Mouse (Mus musculus): ENCODE measurements around the gene Nacc1.
A peak's percentile ranks its signal among the peaks of the same experiment; 100 is the strongest.
"Not testable (repeated sequence)": the region's sequence is repeated elsewhere in the genome, so short reads cannot be mapped to it uniquely, and the experiment has no call there.

Gene Nacc1

DNA sequence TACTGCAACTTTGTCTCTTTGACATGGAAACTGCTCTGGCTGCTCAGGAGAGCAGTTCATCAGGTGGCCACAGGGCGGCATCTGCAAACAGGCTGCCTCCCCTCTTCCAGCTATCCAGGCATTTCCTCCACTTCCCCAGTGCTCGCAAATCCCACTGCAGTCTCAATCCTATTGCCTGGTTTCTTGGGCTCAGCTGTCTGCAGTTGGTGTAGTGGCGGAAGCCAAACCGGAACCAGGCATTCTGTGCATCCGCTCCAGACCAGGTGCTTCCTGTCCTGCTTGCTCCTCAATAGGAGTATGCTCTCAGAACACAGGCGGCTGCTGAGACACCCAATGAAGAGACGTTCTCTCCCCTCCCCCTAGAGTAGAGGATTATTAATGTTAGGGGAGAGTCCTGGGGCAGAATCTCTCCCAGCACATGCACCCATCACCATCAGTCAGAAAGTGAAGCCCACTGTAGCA is 12.2 kb upstream of the Nacc1 start:
- no peak for DNase-seq (ENCODE audit: low read depth, low spot score)

DNA sequence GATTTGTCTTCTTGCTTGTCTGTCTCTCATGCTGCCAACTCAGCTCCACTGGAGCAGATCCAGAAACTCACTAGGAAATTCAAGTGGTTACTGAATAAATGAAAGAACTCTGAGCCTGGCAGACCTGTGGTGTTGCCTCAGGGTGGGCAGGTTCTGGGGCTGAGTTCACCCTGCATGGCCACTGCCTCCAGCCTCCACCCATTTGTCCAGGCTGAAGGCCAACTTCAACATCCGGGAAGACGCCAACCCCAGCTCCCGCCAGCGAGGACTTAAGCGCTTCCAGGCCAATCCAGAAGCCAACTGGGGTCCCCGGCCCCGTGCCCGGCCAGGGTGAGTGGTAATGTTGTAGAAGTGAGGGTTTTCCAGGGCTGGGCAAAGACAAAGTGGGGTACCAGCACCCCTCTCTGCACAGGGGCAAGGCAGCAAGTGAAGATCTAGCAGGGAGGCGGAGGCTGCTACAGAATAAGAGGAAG is 11.3 kb upstream of the Nacc1 start:
- no peak for DNase-seq (ENCODE audit: low read depth, low spot score)

DNA sequence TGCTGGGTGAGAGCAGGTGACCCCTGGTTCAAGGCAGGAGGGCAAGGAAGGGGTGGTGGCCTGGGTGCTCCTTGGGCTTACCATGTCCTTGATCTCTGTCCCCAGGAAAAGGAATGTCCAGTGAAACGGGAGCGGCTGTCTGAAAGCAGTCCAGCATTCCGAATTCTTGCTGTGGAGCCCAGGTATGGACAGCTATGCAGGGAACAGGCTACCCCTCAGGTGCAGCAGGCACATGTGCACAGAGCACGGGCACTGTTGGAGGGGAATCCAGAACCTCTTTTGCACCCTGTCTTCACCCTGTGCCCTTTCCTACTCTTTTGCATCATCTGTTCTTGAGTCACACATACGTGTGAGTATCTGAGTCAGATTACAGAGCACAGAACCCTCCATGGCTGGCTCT is 10.6 kb upstream of the Nacc1 start:
- DNase-seq (ENCODE audit: low read depth, low spot score): no peak

DNA sequence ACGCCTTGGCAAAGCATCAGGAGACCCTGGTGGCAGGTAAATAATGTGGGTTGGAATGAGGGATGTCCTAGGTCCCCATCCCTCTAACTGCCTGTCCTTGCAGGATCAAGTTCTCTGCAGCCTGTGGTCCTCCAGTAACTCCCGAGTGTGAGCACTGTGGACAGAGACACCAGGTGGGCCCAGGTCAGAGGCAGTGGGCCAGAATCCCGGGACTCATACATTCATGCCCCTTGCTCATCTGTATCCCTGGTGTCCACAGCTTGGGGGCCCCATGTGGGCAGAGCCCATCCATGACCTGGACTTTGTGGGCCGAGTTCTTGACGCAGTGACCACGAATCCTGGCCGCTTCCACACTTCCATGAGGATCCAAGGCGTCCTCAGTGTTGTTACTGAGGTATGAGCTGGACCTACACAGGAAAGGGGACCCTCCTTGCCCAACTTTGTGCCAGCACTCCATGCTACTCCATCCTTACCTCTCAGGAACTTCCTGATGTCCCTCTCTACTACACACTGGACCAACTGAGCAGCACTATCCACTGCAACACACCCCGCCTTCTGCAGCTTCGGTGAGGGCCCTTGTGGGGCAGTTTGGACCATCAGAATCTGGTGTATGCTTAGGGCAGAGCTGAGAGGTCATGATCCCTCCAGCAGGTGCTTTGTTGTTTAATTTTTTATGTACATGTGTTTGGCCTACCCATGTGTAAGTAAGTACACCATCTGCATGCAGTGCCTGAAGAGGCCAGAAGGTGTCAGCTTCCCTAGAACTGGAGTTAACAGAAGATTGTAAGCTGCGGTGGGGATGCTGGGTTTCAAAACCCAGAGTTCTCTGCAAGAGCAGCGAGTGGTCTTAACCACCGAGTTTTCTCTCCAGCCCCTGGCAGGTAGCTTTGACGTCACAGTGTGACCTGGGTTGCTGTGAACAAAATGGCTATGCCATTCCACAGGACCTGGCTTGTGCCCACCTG is 9.8 kb upstream of the Nacc1 start:
- no peak for DNase-seq (ENCODE audit: low read depth, low spot score)

DNA sequence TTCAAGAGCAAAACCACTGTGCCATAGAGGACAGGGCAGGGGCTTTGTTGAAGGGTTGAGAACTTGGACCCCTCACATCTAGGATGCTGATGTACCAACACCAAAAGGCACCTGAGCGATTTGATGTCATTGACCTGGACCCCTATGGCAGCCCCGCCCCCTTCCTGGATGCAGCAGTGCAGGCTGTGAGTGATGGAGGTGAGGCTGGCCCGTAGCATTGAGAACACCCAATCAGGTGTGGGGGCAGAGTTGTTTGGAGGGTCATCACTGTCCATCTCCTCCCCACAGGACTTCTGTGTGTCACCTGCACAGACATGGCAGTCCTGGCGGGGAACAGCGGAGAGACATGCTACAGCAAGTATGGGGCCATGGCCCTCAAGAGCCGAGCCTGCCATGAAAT is 7.5 kb upstream of the Nacc1 start:
- DNase-seq (ENCODE audit: low read depth, low spot score): no peak

DNA sequence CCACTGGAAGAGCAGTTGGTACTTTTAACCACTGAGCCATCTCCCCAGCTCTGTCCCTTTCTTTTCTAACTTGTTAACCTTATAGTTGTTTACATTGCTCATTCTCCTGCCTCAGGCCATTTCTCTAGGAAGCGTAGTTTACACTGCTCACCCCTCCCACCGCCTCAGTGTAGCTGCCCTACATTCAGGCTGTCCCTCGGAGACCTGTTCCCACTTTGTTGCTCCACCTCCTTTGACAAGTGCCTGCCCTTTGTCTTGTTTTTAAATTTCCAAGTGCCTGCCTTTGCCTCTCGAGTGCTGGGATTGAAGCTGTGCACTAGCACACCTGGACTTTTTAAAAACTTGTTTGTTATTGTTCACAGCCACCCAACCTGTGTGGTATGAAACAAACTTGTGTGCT is 5.7 kb upstream of the Nacc1 start:
- no peak for DNase-seq (ENCODE audit: low read depth, low spot score)

DNA sequence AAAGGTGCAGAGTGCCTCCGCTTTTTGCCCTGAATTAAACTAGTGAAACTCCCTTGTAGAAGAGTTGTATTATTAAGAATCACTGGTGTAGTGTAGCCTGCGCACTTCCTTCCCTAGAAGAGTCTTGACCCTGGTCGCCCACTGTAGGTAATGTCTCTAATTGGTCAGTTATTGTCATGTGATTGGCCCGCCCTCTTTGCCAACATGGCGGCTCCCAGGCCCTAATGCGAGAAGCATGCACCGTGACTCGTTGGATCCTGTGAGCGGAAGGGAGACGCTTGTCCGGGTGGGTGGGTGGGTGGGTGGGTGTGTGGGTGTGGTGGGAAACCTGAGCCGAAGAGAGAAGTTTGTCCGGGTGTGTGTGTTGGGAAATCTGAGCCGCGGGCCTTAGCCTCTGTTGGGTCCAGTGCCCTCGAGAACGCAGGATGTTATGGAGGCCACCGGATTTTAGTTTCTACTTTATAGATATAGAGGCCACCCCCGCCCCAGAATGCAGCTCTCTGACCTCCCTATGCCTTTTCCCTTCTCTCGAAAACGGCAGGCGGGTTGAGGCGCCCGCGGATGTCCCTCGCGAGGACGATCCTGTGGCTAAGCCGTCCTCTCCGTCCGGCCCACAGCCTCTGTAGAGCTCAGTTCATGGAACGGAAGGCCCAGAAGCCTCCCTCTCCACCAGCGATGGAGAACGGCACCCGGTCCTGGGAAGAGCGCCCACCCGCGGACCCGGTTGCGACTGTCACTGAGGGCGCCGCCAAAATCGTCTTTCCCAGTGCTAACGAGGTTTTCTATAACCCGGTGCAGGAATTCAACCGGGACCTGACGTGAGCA is 1.6 kb upstream of the Nacc1 start:
- DNase-seq (ENCODE audit: low read depth, low spot score): peak; percentile 85

DNA sequence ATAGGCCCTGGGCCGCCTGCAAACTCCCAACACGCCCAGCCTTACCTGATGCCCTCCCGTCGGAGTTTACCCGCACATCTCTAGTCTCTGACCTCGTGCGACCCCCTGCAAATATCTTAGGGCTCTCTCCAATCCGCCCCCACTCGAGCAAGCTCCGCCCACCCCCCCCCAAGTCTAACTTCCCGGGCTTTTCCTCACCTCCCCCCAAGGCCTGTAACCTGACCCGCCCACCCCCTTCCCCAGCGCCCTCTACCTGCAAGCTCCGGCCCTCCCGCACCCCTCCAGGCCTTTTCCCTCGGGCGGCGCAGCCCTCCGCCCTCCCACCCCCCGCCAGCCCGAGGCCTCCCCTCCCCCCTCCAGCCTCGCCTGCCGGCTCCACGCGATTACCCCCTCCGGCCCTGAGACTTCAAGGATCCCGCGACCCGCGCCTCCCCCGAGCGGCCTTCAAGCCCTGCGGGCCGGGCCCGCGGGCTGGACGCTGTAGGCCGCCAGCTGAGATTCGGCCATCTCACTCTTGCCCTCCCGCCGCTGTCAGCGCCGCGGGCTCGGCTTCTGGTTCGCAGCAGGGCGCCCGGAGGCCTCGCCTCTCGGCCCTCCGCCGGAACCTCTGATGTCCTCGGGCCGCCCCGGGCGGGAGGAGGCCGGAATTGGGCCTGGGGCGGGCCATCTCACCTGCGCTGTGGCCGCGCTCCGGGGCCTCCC is 508 bp downstream of the Nacc1 start:
- DNase-seq (ENCODE audit: low read depth, low spot score): no peak

DNA sequence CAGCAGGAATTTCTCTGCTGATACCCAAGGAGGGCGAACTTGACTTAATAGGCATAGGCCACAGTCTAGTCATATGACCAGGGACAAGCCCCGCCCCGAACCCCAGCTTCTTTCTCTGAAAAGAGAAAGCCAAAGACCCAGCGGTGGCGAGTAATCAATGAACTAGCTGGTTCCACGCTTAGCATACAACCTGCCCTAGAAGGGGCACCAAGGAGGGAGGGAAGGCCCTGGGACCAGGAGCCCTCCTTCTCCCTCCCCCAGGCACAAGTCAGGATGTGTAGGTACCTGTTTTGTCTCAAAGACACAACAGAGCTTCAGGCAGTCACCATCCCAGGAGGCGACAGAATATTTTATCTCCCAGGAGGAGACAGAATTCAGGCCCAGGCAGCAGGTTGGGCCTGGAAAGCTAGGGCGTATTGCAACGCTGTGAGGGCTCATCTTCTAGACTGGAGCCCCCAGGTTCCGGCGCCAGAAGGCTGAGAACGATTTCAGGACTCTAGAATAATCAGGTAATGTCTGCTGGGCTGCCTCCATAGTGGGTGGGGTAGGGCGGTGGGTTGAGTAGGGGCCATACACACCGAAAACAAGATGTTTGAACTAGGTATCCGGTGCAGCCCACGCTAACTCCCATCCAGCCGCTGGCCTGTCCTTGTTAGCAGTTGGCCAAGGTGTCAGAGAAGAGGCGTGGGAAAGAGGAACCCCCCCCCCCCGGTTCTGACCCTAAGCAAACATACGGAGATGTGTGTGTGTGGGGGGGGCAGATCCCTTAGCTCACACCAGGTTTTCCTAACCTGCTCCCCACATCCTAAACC is 1.3 kb downstream of the Nacc1 start, which contains the start of gene Trmt1:
Gene Trmt1 (plus strand): TSS at position 117 of the 812 bp plus-strand sequence.
- no peak for DNase-seq (ENCODE audit: low read depth, low spot score)

DNA sequence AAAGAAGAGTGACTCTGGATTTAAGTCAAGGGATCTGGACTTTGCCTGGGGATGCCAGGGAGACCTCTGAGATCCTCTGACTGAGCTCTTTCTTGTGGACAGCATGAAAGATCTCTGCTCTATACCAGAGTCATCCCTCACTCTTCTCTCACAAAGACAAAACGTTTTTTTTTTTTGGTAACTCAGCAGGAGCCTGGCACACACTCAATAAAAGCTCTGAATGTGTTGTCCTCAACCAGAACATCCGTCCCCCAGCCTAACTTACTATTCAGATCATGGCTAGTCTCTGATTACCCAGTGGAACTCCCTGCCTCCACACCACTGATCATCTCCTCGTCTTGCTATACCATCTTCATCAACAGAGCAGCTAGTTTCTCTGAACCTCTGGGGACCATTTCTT is 3.1 kb downstream of the Nacc1 start:
- DNase-seq (ENCODE audit: low read depth, low spot score): no peak

DNA sequence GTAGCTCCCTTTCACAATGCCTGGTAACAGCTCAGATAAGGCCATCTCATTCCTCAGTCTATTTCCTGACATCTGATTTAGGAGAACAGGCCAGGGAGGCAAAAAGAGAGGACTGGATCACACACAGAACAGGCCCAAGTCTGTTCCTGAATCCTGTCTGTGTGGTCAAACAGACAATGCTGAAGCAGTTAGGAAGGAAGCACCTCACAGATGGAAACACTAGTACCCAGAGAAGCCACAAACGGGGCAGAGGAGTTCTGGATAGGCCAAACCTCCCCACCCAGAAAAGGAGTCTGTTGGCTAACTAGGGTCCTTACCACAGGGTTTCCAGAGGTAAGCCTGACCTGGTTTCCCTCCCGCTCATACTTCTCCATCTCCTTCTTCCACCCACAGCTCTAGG is 5.4 kb downstream of the Nacc1 start:
- no peak for DNase-seq (ENCODE audit: low read depth, low spot score)

DNA sequence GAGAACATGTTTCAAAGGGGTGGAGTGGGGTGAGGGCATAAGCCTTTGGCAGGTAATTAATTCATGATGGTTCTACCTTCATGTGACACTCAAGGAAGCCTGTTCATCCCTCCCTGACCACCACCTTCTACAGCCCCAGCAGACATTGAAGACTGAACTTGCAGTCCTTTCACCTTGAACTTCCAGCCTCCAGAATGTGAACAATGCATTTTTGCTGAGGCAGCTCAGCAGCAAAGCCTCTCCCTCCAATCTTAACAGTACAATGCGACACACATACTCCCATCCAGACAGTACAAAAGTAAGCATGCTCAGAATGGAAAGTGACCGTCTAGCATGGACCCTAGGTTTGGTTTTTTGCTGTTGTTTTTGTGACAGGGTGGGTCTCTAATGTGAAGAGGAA is 6.2 kb downstream of the Nacc1 start:
- no peak for DNase-seq (ENCODE audit: low read depth, low spot score)

DNA sequence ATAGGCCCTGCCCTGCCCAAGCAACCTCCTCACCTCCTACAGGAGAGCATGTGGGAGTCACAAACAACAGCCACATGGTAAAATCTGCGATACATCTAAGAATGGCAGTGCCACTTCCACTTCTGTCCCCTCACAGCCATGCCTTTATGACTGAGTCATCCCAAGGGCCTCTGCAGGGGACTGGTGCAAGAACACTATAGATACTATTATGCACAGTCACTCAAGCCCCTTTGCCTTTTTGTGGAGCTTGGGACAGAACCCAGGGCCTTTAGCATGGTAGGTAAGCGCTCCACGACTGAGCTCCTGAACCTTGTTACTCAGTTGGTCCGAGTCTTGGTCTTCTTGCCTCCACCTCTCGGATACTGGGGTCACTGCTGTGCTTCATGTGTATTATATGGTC is 10.4 kb downstream of the Nacc1 start:
- DNase-seq (ENCODE audit: low read depth, low spot score): no peak

DNA sequence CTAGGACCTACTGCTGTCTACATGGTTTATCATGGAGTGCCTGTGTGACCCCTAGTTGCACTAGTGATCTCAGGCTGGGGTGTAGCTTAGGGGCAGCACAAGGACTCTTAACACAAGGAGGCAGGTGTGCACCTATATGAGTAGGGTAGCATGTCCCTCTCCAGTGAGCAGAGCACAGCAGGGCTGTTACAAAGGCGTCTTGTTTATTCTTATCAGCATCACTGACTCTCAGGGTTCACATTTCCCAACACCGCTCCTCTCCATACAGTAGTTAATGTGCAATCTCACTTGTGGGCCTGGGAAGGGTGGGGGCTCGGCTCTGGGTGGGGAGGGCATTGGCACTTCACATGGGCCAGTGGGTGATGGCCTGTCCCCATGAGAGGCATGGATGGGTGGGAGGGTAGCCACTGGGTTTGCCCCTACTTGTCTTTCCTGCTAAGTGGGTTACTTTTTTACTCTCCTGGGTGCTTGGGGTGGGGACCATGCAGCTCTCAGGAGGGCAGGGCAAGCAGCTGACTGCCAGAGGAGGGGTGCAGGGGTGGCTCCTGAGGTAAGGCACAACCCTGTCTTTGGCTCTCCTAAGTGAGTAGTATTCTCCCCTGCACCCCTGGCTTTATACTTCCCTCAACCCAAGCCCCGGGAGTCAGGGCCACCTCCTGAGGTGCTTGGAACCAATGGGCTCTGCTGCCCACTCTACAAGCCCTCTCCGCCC is 17.2 kb downstream of the Nacc1 start:
- not testable (repeated sequence) for DNase-seq (ENCODE audit: low read depth, low spot score)

DNA sequence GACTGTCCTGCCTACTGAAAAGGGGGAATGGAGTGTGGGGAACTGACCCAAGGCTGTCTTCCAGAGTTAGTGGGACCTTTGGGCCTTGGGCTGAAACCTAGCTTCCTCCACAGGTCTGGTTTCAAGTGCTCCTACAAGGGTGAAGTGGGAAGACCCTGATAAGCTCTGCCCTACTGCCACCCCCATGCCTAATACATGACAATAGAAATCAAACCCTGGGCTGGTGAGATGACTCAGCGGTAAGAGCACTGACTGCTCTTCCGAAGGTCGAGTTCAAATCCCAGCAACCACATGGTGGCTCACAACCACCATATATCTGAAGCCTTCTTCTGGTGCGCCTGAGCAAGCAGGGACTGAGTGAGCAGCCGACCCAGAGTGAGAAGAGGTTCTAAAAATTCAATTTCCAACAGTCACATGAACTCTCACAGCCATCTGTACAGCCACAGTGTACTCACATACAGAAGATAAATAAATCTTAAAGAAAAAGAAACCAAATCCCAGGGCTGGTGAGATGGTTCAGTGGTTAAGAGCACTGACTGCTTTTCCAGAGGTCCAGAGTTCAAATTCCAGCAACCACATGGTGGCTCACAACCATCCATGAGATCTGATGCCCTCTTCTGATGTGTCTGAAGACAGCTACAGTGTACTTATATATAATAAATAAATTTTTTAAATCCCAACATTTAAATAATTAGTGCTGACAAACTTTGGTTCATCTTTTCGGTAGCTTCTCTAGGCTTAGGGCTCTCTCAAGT is 18.8 kb downstream of the Nacc1 start:
- no peak for DNase-seq (ENCODE audit: low read depth, low spot score)

DNA sequence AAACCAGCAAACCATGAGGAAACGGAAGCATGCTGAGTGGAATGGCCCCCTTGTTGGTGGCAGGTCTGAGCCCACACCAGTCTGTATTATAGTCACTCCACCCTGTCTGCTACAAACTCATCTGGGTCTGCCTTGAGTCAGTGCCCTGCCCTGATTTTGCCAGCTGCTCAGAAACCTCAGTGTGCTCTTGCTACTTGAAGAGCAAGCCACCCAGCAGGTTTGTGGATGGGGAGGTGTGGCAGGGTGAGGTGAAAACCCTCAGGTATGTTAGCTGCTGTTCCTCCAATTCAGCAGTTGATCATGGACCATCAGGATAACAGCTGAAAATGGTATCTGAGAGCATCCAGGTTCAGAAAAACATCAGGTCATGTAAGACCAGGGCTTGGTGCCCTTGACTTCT is 19.6 kb downstream of the Nacc1 start:
- no peak for DNase-seq (ENCODE audit: low read depth, low spot score)

DNA sequence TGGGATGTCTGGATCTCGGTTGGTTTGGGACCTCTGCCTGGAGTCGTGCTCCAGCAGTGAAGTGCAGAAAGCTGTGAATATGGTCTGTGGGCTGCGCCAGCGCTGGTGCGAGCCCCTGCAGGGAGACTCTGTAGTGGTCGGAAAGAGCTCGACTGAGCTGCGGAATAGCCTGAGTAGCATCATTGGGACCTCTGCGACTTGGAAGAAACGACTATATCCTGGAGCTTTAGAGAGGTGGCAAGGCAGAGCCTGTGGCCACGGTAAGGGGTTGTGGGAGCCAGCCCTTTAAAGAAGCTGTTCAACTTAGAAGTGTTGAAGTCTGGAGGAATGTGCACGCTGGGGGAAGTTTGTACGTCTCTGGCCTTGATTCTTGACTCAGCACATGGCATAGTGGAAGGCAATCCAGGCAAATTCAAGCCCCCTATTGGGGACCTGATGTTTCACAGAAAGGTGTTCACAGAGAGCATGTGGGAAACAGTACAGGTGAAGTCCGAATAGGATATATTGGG is 22.2 kb downstream of the Nacc1 start:
- no peak for DNase-seq (ENCODE audit: low read depth, low spot score)

DNA sequence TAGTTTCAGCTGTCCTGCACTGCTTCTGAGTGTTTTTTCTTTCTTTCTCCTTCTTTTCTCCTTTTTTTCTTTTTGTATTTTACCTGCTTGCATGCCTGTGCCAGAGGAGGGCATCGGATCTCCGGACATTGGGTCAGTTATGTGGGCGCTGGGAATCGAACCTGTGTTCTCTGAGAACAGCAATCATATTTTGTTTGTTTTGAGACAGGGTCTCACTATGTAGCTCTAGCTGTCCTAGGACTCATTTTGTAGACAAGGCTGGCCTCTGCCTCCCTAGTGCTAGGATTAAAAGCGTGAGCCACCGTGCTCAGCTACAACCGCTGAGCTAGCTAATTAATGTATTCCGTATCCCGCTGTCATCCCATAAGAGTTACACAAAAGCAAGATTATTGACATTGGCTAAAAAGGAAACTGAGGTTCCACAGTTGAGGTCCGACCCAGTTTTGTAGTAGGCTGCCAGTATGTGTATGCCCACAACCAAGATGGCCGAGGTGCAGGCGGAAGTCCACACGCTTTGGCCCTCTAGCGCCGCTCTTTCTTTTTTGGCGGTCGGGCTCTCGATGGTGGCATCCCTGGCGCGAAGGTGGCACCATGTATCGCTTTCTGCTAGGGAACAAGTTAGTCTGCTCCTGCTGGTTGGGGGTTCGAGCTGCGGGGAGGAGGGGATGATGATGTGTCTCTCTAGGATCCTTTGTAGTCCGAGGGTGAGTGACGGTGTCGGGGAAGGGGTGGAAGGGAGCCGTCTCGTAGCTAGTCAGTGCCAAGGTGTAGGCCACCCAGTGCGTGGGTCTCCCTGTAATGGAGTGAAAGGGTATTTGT is 22.9 kb downstream of the Nacc1 start:
- DNase-seq (ENCODE audit: low read depth, low spot score): peak; percentile 76
